Mouse (Mus musculus): ENCODE data around the gene Gpr27.

GRCm38 (mm10) chr6:99644876-99645275 lies 47.6 kb upstream of the Gpr27 start:
- TF ChIP-seq CTCF (IDR thresholded peaks at IDR 0.05; ENCODE audit: extremely low read depth, insufficient read length, insufficient replicate concordance, low read depth, low read length) = no peak
- no peak for TF ChIP-seq POLR2A (IDR thresholded peaks at IDR 0.05; ENCODE audit: low read depth, low read length)

Data from small intestine, adult 2 months (tissue).